Mouse (Mus musculus): ENCODE data around the gene Rbfox3.

The Rbfox3 gene

GRCm38 (mm10) chr11:118883143-118883542 is 28.3 kb downstream of the Rbfox3 start:
- in situ Hi-C loops (cut with MboI, MseI) = no loop called here

GRCm38 (mm10) chr11:118881786-118882495 is 29.5 kb downstream of the Rbfox3 start:
- in situ Hi-C loops (cut with MboI, MseI) = no loop called here

- in situ Hi-C loops (cut with MboI, MseI) = no loop called here
Observed at GRCm38 (mm10) chr11:118879466-118880150, 31.8 kb downstream of the Rbfox3 start.

- in situ Hi-C loops (cut with MboI, MseI) = no loop called here
Observed at GRCm38 (mm10) chr11:118878605-118879245, 32.7 kb downstream of the Rbfox3 start.

GRCm38 (mm10) chr11:118875243-118875897 is 36.0 kb downstream of the Rbfox3 start:
- in situ Hi-C loops (cut with MboI, MseI) = no loop called here

GRCm38 (mm10) chr11:118874487-118875095 is 36.8 kb downstream of the Rbfox3 start:
- in situ Hi-C loops (cut with MboI, MseI) = no loop called here

GRCm38 (mm10) chr11:118874022-118874421 is 37.4 kb downstream of the Rbfox3 start:
- in situ Hi-C loops (cut with MboI, MseI) = no loop called here

GRCm38 (mm10) chr11:118871527-118871926 is 39.9 kb downstream of the Rbfox3 start:
- in situ Hi-C loops (cut with MboI, MseI) = no loop called here

- in situ Hi-C loops (cut with MboI, MseI) = no loop called here
Observed at GRCm38 (mm10) chr11:118863360-118863759, 48.0 kb downstream of the Rbfox3 start.

GRCm38 (mm10) chr11:118861801-118862431 is 49.5 kb downstream of the Rbfox3 start:
- in situ Hi-C loops (cut with MboI, MseI) = no loop called here

GRCm38 (mm10) chr11:118861246-118861645 is 50.2 kb downstream of the Rbfox3 start:
- in situ Hi-C loops (cut with MboI, MseI) = no loop called here

GRCm38 (mm10) chr11:118860812-118861211 is 50.6 kb downstream of the Rbfox3 start:
- in situ Hi-C loops (cut with MboI, MseI) = no loop called here

GRCm38 (mm10) chr11:118859839-118860238 is 51.6 kb downstream of the Rbfox3 start:
- in situ Hi-C loops (cut with MboI, MseI) = no loop called here

GRCm38 (mm10) chr11:118858305-118858704 is 53.1 kb downstream of the Rbfox3 start:
- in situ Hi-C loops (cut with MboI, MseI) = no loop called here

GRCm38 (mm10) chr11:118851391-118851790 is 60.0 kb downstream of the Rbfox3 start:
- in situ Hi-C loops (cut with MboI, MseI) = no loop called here

GRCm38 (mm10) chr11:118847986-118848385 is 63.4 kb downstream of the Rbfox3 start:
- in situ Hi-C loops (cut with MboI, MseI) = no loop called here

GRCm38 (mm10) chr11:118840992-118841391 is 70.4 kb downstream of the Rbfox3 start:
- in situ Hi-C loops (cut with MboI, MseI) = no loop called here

GRCm38 (mm10) chr11:118838167-118838566 is 73.2 kb downstream of the Rbfox3 start:
- in situ Hi-C loops (cut with MboI, MseI) = no loop called here

GRCm38 (mm10) chr11:118836889-118837288 is 74.5 kb downstream of the Rbfox3 start:
- in situ Hi-C loops (cut with MboI, MseI) = no loop called here

GRCm38 (mm10) chr11:118832793-118833481 is 78.5 kb downstream of the Rbfox3 start:
- in situ Hi-C loops (cut with MboI, MseI) = no loop called here

GRCm38 (mm10) chr11:118831730-118832129 is 79.7 kb downstream of the Rbfox3 start:
- in situ Hi-C loops (cut with MboI, MseI) = no loop called here
